Mouse (Mus musculus): ENCODE measurements around the gene 4930447C04Rik. TPM values are rescaled to one million over a fixed set of nuclear protein-coding genes. Genes with fewer than 3 reads are reported as not detected.
A peak's percentile ranks its signal among the peaks of the same experiment; 100 is the strongest.

Gene 4930447C04Rik
- polyA plus RNA-seq, 1 experiment, result not detected

DNA sequence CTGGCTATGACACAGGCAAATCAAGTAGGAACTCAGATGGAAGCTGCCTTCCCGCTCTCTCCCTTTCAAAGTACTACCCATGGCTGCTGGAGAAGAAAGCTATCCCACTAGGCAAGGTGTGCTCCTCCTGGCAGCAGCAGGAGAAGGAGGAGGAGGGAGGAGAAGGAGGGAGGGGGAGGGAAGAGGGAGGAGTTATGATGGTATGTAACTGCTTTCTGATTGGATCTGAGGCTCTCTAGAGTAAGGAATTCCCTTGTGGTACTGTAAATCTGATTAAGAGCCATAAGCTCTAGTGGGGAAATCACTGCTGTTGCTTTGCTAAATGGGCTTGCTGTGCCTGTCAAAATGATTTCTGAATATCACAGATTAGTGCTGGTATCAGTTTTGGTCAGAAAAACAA, 99.1 kb downstream of the 4930447C04Rik start:
- H3K4me3 ChIP-seq (ENCODE audit: low read depth, low read length), result no peak overlapping the region
- WGBS, result 88% methylated on average over 1 of the region's 1 CpGs
- 0 out of 2 replicates have a peak, but pooled peaks cover 4% of the 10 kb centered on the region for H3K4me1 ChIP-seq (ENCODE audit: control insufficient read depth, insufficient read depth, insufficient read length, low read length)

DNA sequence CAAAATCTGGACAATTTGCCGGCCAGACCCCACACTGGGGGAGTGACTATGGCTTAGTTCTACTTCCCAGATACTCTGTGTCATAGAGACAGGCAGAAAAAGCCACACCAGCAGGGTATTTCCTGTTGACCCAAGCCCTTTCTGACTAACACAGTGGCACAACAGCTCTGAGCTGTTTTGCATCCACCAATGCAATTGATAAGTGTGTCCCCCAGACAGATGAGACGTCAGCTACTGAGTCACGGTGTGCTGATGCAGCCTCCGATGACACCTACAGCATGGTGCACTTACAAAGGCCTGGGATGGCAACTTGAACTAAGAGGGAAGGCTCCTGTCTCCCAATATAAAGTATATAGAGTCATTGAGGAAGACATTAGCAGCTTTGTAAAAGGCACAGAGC, 103.3 kb downstream of the 4930447C04Rik start:
- Histone ChIP-seq H3K27ac (ENCODE audit: insufficient read depth, low read depth, low read length) (no peak overlapping the region), H3K27me3 (ENCODE audit: control insufficient read depth, insufficient read depth, low read length) (no peaks in the 10 kb centered on the region), H3K4me1 (ENCODE audit: control insufficient read depth, insufficient read depth, insufficient read length, low read length) (no peaks in the 10 kb centered on the region), H3K36me3 (ENCODE audit: control insufficient read depth, insufficient read depth, low read length) (no peaks in the 10 kb centered on the region), H3K4me3 (ENCODE audit: low read depth, low read length) (no peak overlapping the region)
- TF ChIP-seq POLR2A (IDR thresholded peaks at IDR 0.05; ENCODE audit: low read depth, low read length) (no peak), CTCF (IDR thresholded peaks at IDR 0.05; ENCODE audit: extremely low read depth, insufficient read length, insufficient replicate concordance, low read depth, low read length) (no peak)
- WGBS, result 81% methylated on average over 4 of the region's 4 CpGs

More for the DNA sequence above, 99.1 kb downstream of the 4930447C04Rik start:
- no peaks in the 10 kb centered on the region for H3K27me3 ChIP-seq (ENCODE audit: control insufficient read depth, insufficient read depth, low read length)
- TF ChIP-seq CTCF (IDR thresholded peaks at IDR 0.05; ENCODE audit: extremely low read depth, insufficient read length, insufficient replicate concordance, low read depth, low read length) (no peak), POLR2A (IDR thresholded peaks at IDR 0.05; ENCODE audit: low read depth, low read length) (no peak)
- no peak overlapping the region for H3K27ac ChIP-seq (ENCODE audit: insufficient read depth, low read depth, low read length)
- H3K36me3 ChIP-seq (ENCODE audit: control insufficient read depth, insufficient read depth, low read length), result no peaks in the 10 kb centered on the region

DNA sequence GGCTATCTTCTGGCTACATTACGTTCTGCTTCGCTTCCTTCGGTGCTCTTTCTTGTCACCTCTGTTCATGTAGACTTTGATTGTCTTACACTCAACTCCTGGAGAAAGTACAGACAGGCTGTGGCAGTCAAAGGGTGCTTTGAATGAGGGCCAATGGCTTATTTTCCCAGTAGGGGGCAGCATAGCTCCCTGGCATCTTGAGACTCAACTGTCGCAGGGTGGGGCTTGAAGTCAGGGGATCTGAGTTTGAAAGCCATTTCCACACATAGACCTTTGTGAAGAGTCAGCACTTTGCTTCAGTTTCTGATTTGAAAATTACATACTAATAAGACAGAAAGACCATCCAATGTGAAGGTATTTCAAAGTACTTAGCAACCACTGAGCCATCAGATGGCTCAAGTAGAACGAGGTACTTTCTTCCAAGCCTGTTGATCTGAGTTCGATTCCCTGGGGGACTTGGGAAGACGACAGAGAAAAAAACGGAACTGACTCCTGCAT, 105.0 kb downstream of the 4930447C04Rik start:
- Histone ChIP-seq H3K27me3 (ENCODE audit: control insufficient read depth, insufficient read depth, low read length) (no peaks in the 10 kb centered on the region; the same call in 1 of the 2 replicates), H3K36me3 (ENCODE audit: control insufficient read depth, insufficient read depth, low read length) (no peaks in the 10 kb centered on the region), H3K4me1 (ENCODE audit: control insufficient read depth, insufficient read depth, insufficient read length, low read length) (peaks cover 6% of the 10 kb centered on the region), H3K27ac (ENCODE audit: insufficient read depth, low read depth, low read length) (no peak overlapping the region), H3K4me3 (ENCODE audit: low read depth, low read length) (no peak overlapping the region)
- 70% methylated on average over 8 of the region's 8 CpGs for WGBS
- TF ChIP-seq CTCF (IDR thresholded peaks at IDR 0.05; ENCODE audit: extremely low read depth, insufficient read length, insufficient replicate concordance, low read depth, low read length), result peak; percentile 38; the same call in 1 of the 2 replicates
- no peak for TF ChIP-seq POLR2A (IDR thresholded peaks at IDR 0.05; ENCODE audit: low read depth, low read length)

DNA sequence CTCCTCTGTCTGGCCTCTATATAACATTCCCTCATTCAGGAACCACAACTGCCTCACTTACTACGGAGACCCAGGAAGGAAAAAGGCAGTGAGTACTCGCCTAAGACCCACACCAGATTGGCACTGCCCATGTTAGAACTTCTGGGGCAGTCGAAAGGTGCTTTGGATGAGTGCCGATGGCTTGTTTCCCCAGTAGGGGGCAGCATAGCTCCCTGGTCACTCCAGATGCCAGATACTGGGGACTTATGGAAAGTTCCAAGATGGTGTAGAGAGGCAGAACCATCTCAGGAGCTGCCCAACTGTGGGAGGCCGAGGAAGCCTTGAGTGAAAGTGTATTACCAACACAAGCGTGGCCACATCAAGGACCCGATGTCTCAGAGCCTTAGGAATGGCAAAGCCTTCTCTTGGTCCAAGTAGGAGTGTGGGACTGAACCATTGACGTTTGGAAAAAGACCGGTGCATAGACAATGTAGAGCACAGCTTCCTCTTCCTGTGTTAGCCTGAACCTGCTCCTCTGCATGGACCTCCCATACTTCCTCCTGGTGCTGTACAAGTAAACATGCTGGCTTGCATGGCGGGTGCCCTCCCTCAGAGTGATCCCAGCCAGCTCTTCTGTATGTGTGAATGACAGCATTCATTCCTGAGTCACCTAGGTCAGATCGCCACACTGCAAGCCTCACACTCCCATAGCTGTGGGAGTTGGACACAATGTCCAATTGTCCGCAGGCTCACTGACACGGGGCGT, 105.6 kb downstream of the 4930447C04Rik start:
- H3K4me3 ChIP-seq (ENCODE audit: low read depth, low read length), result no peak overlapping the region
- peaks cover 6% of the 10 kb centered on the region for H3K4me1 ChIP-seq (ENCODE audit: control insufficient read depth, insufficient read depth, insufficient read length, low read length)
- TF ChIP-seq POLR2A (IDR thresholded peaks at IDR 0.05; ENCODE audit: low read depth, low read length) (no peak), CTCF (IDR thresholded peaks at IDR 0.05; ENCODE audit: extremely low read depth, insufficient read length, insufficient replicate concordance, low read depth, low read length) (peak; percentile 57; the same call in 1 of the 2 replicates)
- 74% methylated on average over 14 of the region's 14 CpGs for WGBS
- H3K27me3 ChIP-seq (ENCODE audit: control insufficient read depth, insufficient read depth, low read length), result no peaks in the 10 kb centered on the region; the same call in 1 of the 2 replicates
- H3K36me3 ChIP-seq (ENCODE audit: control insufficient read depth, insufficient read depth, low read length), result no peaks in the 10 kb centered on the region
- no peak overlapping the region for H3K27ac ChIP-seq (ENCODE audit: insufficient read depth, low read depth, low read length)

DNA sequence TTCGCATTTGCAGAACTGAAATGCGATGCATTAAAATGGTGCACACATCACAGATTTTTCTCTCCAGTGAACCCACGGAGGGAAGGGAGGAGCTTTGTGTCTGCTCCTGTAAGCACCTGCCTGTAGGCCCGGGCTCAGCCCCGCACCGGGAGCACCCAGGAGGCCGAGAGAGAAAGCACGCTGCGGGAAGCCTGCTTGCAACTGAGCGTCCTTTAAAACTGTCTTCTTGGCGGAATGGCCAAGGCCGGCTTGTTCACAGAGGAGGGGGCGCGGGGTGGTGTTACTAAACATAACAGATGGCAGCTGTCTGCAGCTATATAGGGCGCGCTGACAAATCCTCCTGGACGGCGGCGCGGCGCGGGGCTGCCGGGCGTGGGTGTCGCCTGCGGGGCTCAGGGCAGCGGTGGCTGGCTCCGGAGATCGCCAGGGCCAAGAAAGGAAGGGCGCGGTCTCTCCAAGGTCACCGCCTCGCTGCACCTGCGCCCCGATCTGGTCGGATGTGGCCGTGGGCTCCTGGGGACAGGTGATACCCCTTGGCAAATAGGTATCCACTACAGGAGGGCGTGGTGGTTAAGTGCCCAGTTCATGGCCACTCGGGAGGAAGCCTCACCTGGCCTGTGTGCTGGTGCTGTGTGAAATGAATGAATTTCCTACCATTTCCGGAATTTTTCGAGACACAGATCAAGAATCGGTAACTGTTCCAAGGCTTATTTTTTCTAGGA, 108.7 kb downstream of the 4930447C04Rik start:
- TF ChIP-seq CTCF (IDR thresholded peaks at IDR 0.05; ENCODE audit: extremely low read depth, insufficient read length, insufficient replicate concordance, low read depth, low read length) (no peak), POLR2A (IDR thresholded peaks at IDR 0.05; ENCODE audit: low read depth, low read length) (no peak)
- Histone ChIP-seq H3K27me3 (ENCODE audit: control insufficient read depth, insufficient read depth, low read length) (no peaks in the 10 kb centered on the region; the same call in 1 of the 2 replicates), H3K4me3 (ENCODE audit: low read depth, low read length) (peak overlapping the region; percentile 59), H3K27ac (ENCODE audit: insufficient read depth, low read depth, low read length) (no peak overlapping the region), H3K36me3 (ENCODE audit: control insufficient read depth, insufficient read depth, low read length) (no peaks in the 10 kb centered on the region), H3K4me1 (ENCODE audit: control insufficient read depth, insufficient read depth, insufficient read length, low read length) (peaks cover 10% of the 10 kb centered on the region)
- WGBS, result 4% methylated on average over 42 of the region's 42 CpGs

Other genes starting within 250 kb of the 4930447C04Rik start
- gene Ppm1a, start 183.3 kb downstream of the 4930447C04Rik start, polyA plus RNA-seq (2012; rRNA removed), result 10.4 and 34.7 TPM in 2 replicates
- gene Six6, start 882 bp downstream of the 4930447C04Rik start, polyA plus RNA-seq (2012; rRNA removed), result not detected in 2 replicates
- gene Six1, start 113.1 kb upstream of the 4930447C04Rik start, polyA plus RNA-seq (2012; rRNA removed), result not detected in 2 replicates
- 0.03 and 0.08 TPM in 2 replicates for gene Six4, start 172.7 kb upstream of the 4930447C04Rik start, polyA plus RNA-seq (2012; rRNA removed)
- gene Mnat1, start 182.9 kb upstream of the 4930447C04Rik start, polyA plus RNA-seq (2012; rRNA removed), result 0.60 and 1.7 TPM in 2 replicates